ENCODE assay signal across 8 mouse cellular contexts in genomic region chrX:51017851-51018785, GRCm38 (mm10). TPM values are rescaled to one million over a fixed set of nuclear protein-coding genes. Genes with fewer than 3 reads are reported as not detected.
DNase-seq lines count a peak whose midpoint lies in the region; ATAC-seq and TF ChIP-seq lines count a peak whose summit lies in the region.

Gene Rap2c (minus strand): TSS chrX:51018018.

- peak; percentile 48 to 50 for DNase-seq in adrenal gland, adult 18-20 months (ENCODE audit: low spot score in 2 of 2)
- DNase-seq in gastrocnemius, postnatal 14 days, result peak; percentile 55
- DNase-seq in left cerebral cortex, postnatal 14 days (ENCODE audit: low spot score in 2 of 2), result peak in 1 of 2 experiments; percentile 37
- DNase-seq in right cerebral cortex, postnatal 25 days, result peak; percentile 29
- peak; percentile 86 for DNase-seq in yolk sac, embryonic 10.5 days (ENCODE audit: low spot score)

- ATAC-seq in inflammation-experienced regulatory T-cells, adult 6 months, result peak; percentile 82
- ATAC-seq in megakaryocyte progenitor cell, adult 5-6 weeks (replicated peaks; ENCODE audit: poor library complexity), result peak; percentile 80

- H3K27ac ChIP-seq in cortical plate, adult 2 months (ENCODE audit: insufficient read depth, low read length), result peak within 1 kb of the TSS; percentile 80; the same call in 1 of the 2 replicates

- no peak for TF ChIP-seq CTCF in cortical plate, adult 2 months (IDR thresholded peaks at IDR 0.05; ENCODE audit: extremely low read depth, insufficient read depth, low read length)

- no peaks in the 10 kb centered on the region for H3K4me1 ChIP-seq in cortical plate, adult 2 months (ENCODE audit: control insufficient read depth, insufficient read depth, low read length)

- TF ChIP-seq POLR2A in cortical plate, adult 2 months (IDR thresholded peaks at IDR 0.05; ENCODE audit: extremely low read depth, insufficient read depth, low read length), result no peak

- intact Hi-C loops in gastrocnemius, postnatal 14 days (cut with DNase I; ENCODE audit: low total_unique reads), result no loop called here
- intact Hi-C loops in left cerebral cortex, postnatal 14 days (cut with DNase I), result loop anchor here (5.0 kb wide), 1 partner anchor 341 kb away; no protein-coding TSS in a partner anchor

- peak within 1 kb of the TSS; percentile 83 for H3K4me3 ChIP-seq in cortical plate, adult 2 months (ENCODE audit: insufficient read depth, low read length)

RNA-seq across cellular contexts. Expression of gene Rap2c, which starts in this region (rescaled TPM):
- 10 to 100 TPM; 24.9 to 30.6 TPM for total RNA-seq in adrenal gland, adult 18-20 months (2021)
- polyA plus RNA-seq in cortical plate, adult 2 months (2012; rRNA removed), result 16.5 and 18.5 TPM in 2 replicates
- 10 to 100 TPM; 25.3 to 28.1 TPM for total RNA-seq in gastrocnemius, postnatal 14 days (2021)
- 10 to 100 TPM; 22.3 to 35.1 (median 25.3) TPM for polyA plus RNA-seq in inflammation-experienced regulatory T-cells, adult 6 months (2017; shearing (Covaris generic))
- total RNA-seq in left cerebral cortex, postnatal 14 days (2021), result 10 to 100 TPM; 24.9 to 25.1 TPM
- 30.1 and 30.2 TPM in 2 replicates for total RNA-seq in megakaryocyte progenitor cell, adult 5-6 weeks (2015)
- 17.3 and 22.3 TPM in 2 replicates for total RNA-seq in megakaryocyte progenitor cell, adult 5-6 weeks (2017)
